Mouse (Mus musculus) megakaryocyte, adult 5-6 weeks (primary cell): ENCODE results near the gene Spic. TPM values are rescaled to one million over a fixed set of nuclear protein-coding genes. Genes with fewer than 3 reads are reported as not detected.

Experiments used
- ATAC-seq: 2 replicates; pipeline ENCODE4 v1.8.0; 2016; ENCODE audit warnings: mild to moderate bottlenecking, inconsistent platforms; ENCODE audit not compliant: poor library complexity, severe bottlenecking
- total RNA-seq, 2 experiments: library from RNA; stranded (forward) in 1 of 2; stranded (reverse) in 1 of 2; fragments of 153-499, 151-499 nt in 1 of 2; fragments of 221-1000, 200-1000 nt in 1 of 2; gene quantifications; 2 replicates each; pipeline versions ENCODE4 v1.2.3 to v1.2.4; 2015 to 2017

Spic gene
- total RNA-seq, 2 experiments from 2014 or later, result 0.29 to 0.36 TPM

GRCm38 (mm10) chr10:88658918-88659317 lies 25.9 kb downstream of the Spic start:
- ATAC-seq, result no peak

- no peak for ATAC-seq
Measured at GRCm38 (mm10) chr10:88645448-88645847, 39.4 kb downstream of the Spic start.

GRCm38 (mm10) chr10:88631330-88631953 lies 53.4 kb downstream of the Spic start:
- no peak for ATAC-seq

- ATAC-seq, result no peak
Measured at GRCm38 (mm10) chr10:88630663-88631329, 54.0 kb downstream of the Spic start.

- no peak for ATAC-seq
Measured at GRCm38 (mm10) chr10:88627052-88627451, 57.8 kb downstream of the Spic start.

- ATAC-seq, result no peak
Measured at GRCm38 (mm10) chr10:88626176-88626575, 58.6 kb downstream of the Spic start.

Other genes starting within 250 kb of the Spic start
- gene Sycp3, start 225.4 kb downstream of the Spic start, total RNA-seq (2015), result not detected in 2 replicates
- 0.62 TPM in 1 of 2 replicates, not detected in the other for gene Sycp3, start 225.4 kb downstream of the Spic start, total RNA-seq (2017)
- gene Chpt1, start 180.9 kb downstream of the Spic start, total RNA-seq (2015), result 19.5 and 23.3 TPM in 2 replicates
- 15.5 and 18.5 TPM in 2 replicates for gene Chpt1, start 180.9 kb downstream of the Spic start, total RNA-seq (2017)
- not detected in 2 replicates for gene Mybpc1, start 79.9 kb downstream of the Spic start, total RNA-seq (2015)
- gene Mybpc1, start 79.9 kb downstream of the Spic start, total RNA-seq (2017), result not detected in 2 replicates
- 76.8 and 80.8 TPM in 2 replicates for gene Arl1, start 45.8 kb upstream of the Spic start, total RNA-seq (2015)
- gene Arl1, start 45.8 kb upstream of the Spic start, total RNA-seq (2017), result 72.0 and 81.6 TPM in 2 replicates
- 16.0 and 22.9 TPM in 2 replicates for gene Utp20, start 141.8 kb upstream of the Spic start, total RNA-seq (2015)
- 11.1 and 11.2 TPM in 2 replicates for gene Utp20, start 141.8 kb upstream of the Spic start, total RNA-seq (2017)
- not detected in 2 replicates for gene Slc5a8, start 201.0 kb upstream of the Spic start, total RNA-seq (2015)
- gene Slc5a8, start 201.0 kb upstream of the Spic start, total RNA-seq (2017), result not detected in 2 replicates